Mouse (Mus musculus): Measurements from ENCODE around the gene Lsamp. TPM values are rescaled to one million over a fixed set of nuclear protein-coding genes. Genes with fewer than 3 reads are reported as not detected.

The Lsamp gene
- total RNA-seq, 4 experiments from 2014 or later = 9.0 to 20.8 (median 14.2) TPM

DNA sequence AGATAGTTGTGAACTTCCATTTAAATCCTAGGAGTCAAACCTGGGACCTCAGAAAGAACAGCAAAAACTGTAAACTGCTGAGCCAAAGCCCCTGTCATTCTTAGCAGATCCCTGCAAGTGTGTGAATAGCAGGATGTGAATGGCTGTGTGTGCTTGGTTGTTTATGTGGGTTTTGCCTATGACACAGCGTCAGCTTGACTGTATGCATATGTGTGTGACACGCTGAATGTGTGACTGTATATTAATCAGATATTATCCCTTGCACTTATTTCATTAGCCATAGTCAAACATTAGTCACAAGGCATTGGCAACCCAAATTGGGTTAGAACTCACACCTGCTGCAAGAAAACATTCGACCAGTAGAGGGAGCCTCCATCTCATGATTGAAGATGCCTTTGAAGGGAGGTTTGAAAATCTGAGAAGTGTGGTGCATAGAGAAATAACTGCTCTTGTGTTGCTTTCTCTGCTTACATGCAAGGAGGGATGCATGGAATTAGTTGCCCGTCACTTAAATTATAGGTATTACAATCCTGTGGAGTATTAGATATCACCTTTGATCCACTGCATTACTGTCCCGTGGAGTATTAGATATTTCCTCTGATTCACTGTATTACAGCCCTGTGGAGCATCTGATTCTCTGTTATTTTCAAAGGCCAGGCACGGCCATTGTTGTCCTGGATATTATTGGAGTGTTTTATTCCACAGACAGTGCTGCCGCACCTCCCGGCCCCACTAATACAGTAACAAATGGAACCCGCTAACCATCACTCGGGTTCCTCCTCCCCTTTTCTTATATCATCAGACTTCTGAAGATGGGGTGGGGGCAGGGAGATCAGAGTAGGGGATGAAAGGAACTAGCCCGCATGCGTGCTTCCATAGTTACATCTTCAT lies 1274.2 kb downstream of the Lsamp start:
- peak; percentile 4 for DNase-seq

DNA sequence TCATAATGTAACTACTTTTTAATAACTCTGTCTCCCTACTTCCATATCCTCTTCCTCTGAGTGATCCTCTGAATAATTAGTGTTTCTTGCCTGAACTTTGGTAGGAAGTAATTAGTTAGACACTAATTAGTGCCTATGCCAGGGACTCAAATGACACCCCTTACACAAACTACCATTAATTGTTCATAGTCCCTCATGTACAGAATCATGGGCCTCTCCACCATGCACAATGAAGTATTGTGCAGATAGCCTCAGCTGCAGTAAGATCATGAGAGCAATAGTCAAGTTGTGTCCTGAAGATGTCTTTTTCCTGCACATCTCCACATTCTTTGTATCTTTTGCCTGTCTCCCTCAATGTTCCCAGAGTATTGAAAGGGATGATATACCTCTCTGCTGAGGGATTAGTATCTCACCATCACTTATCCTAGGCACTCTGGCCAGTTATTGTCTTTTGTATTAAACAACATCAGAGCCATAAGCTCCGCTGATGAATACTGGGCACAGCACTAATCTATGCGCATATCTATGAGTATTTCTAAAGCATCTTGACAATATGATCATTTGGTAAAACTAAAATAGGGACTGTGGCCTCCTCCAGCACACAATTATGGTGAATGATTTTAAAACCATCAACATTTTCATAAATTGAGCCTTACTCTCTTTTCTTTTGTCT lies 1292.0 kb downstream of the Lsamp start:
- no peak for DNase-seq

DNA sequence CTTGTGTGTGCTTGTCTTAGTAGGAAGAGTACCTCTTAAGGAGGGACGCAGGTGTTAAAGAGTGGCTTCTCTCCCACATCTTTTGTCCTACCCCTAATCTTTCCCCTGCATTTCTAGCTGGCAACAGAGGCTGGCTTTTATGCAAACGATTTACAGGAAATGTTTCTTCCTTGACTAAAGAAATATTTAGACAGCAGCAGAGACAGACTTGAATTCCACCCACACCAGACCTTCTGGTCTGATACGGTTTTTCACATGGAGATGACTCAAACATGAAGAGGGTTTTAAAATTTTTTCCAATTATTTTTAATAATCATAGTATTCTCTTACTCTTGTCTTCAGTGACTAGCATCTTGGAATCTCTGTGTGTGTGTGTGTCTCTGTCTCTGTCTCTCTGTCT lies 1333.8 kb downstream of the Lsamp start:
- DNase-seq = no peak

DNA sequence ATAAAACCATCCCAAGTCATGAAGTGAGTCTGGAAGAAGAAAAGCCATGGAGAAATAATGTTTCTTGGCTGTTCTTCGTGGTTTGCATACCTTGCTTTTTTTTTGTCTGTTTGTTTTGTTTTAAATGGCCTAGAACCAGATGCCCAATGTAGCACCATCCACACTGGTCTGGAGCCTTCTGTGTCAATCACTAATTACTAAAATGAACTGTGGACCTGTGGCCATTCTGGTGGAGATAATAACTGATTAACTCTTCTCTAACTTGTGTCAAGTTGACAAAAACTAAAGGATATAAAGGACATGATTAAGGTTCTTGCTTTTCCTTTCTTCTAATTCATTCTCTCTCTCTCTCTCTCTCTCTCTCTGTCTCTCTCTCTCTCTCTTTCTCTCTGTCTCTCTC lies 1359.3 kb downstream of the Lsamp start:
- no peak for DNase-seq

DNA sequence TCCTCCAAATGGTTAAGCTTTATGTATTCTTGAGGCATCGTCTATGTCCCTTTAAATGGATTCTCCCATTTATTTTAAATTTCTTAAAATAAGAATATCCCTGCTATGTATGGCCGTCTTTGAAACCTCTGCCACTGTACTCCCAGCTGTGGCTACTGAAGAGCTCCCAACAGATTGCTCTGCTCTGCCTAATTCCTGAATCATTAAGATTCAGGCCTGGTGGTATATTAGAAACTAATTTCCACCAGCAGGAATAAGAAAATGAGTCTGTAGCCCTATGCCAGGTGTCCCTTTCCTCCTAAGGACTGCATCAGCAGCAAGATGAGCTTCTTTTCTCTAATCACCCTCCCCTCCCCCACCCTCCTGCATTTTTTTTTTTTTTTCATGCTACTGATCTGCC lies 1381.0 kb downstream of the Lsamp start:
- no peak for DNase-seq

DNA sequence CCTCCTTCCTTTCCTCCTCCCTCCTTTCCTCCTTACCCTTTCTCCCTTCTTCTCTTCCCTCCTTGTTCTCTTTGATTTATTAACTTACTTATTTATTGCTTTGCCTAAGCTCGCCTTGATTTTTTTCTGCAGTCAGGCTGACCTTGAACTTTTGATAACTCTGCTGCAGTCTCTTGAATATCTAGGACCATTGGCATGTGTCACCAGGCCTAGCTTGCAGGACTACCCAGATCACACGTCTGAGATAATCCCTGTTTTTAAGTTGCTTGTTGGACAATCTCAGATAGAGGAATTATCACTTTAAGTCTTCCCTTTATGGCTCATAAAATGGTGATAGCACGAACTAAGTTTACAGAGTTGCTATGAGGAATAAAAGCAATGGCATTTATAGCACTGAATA lies 1399.5 kb downstream of the Lsamp start:
- peak; percentile 25 for DNase-seq

DNA sequence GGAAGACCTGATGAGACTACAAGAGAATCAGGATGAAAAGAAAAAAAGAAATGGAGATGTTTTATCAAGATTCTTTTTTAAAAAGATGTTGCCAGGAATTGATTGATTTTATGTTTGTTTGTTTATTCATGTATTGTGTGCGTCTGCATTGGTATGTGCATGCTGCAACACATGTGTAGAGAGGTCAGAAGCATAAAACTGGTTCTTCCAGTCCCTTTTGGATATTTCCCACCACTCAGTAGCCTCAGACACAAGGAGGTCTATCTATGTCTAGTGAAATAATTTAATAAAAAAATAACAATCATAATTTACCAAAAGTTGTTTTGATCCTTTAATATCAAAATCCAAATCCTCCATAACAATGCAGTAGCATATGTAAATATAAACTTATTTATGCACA lies 1400.1 kb downstream of the Lsamp start:
- DNase-seq = no peak

DNA sequence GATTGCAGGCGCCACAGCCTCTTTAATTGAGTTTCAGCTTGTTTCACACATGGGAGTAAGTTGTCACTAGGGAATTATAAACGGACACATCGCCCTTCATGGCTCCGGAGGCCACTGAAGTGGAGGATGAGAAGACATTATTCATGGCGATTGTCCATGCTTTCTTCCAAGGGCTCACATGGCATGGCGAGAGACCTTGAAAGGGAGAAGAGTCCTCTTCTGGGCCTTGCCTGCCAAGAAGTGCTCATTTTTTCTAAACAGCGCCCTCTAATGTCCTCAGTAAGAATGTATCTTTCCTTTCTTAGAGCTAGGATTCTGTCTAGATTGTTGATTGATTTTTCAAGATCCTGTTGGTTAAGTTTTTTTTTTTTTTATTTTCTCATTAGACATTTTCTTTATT lies 1424.7 kb downstream of the Lsamp start:
- DNase-seq = peak; percentile 9

DNA sequence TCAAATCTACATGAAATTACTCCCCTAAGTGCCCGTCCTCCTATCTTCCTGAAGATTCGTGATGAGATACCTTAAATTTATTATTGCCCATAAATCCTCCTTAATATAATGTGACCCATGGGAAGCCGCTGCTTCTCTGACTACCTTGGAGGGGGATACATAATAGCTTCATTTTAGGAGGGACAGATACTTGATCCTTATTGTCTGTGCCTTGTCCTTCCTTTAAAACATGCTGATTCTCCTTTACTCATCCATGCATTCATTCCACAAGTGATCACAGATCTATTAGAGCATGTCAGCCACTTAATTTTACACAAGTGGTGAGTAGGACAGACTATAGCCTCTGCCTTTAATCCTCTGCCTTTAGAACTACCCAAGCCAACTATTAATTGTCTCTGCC lies 1426.5 kb downstream of the Lsamp start:
- DNase-seq = no peak

DNA sequence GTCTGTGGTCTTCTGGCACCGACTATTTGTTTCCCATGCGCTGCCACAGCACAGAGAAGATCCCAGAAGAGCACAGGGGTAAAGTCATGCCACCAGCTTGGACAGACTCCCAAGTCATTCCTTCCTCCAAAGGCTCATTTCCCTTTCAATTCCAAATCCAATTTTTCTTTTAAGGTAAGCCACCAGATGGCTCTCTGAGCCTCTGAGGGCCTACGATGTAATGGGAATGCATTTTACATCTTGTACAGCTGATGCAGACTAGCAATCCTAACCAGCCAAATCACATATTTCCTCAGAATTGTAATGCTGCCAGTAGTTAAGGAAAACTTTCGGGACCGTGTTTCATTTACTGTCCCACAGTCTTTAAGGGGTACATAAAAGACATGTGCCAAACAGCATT lies 1433.2 kb downstream of the Lsamp start:
- no peak for DNase-seq

DNA sequence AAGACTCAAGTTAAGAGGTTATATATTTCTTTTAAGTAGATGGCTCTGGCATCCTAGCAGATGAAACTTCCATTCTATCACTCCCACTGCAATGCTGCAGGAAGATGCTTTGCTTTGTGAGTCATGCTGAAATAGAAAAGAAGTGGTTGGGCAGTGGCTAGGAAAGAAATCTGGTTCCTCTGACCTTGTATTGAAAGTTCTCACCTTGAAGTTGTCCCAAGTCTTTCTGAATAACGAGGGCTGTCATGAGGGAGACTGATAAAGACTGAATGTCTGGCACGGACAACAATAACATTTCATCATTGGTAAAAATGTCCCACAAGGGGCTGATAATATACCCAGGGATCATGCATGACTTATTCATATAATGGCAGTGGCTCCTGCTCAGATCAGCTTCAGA lies 1483.2 kb downstream of the Lsamp start:
- peak; percentile 10 for DNase-seq

DNA sequence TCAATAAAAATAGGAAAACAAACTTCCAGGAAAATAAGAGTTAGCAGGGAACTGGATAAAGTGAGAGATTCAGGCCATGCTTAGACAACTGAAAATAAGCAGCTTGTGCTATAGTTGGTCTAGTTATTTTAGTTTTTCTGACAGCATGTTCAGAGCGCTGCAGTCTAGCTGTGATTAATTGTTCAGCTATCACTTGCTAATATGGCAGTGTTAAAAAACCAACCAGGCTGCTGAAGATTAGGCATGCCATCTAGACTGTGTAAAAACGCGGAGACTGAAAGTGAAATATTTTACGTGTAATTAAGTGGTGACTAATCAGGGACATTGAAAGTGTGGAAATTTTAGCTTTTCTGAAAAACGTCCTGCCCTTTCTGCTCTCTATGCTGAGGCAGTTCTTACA lies 1494.5 kb downstream of the Lsamp start:
- DNase-seq = no peak

DNA sequence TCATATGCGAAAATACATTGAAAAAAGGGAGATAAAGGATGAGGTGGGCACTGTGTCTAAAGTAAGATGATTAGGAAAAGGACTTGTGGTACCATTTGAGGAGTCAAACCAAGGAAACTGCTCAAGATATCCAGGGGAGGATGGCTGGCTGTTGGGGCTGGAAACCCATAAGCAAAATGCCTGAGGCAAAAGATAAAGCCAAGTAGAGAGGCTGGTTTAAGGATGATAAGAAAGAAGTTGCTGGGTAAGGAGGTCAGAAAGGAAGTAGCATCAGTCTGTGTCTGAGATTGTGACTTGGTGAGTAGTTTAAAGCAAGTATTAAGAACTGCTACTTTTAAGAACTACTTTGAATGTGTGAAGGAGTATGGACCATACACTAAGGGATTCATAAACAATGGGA lies 1497.7 kb downstream of the Lsamp start:
- no peak for DNase-seq

DNA sequence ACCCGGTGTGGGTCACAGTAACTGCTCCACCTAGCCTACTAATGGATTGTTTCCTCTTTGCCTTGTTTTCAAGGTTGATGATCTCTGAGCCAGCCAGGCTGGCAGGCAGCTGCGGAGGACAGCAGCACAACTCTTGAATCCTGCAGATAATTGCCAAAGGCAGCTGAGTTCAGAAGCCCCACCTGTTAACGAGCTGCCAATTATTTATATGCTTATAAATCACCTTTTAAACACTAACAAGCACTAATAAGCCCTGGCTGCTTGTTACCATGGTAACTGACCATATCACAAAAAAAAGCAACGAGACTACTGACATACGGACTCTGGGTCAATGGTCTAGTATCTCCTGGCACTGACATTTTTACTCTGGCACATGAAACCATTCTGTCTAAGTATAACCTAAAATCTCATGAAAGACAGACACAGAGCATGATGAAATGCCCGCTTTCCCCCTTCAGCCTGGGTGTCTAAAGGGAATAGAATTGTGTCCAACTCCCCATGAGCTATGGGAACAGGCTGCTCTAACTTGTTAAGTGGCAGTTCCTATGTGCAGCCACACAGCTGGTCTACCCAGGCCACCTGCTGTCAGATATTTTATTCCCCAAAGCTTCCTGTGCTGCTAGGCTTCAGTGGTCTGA lies 1526.9 kb downstream of the Lsamp start:
- no peak for DNase-seq

DNA sequence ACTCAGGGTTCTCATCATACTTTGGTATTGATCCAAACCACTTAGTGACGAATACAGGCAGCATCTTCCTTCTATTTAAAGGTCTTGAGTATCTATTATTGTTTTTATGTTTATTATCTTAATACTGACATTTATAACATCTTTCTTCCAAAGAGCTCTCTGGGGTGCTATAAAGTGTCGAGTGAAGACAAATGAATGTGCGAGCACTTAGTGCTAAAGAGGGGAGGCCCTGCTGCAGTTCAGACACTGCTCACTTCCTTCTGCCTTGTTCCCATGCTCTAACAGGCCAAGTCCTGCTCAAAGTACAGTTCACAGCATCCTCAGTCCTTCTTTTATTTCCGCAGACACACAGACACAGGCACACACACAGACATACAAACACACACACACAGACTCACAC lies 1537.4 kb downstream of the Lsamp start:
- no peak for DNase-seq

DNA sequence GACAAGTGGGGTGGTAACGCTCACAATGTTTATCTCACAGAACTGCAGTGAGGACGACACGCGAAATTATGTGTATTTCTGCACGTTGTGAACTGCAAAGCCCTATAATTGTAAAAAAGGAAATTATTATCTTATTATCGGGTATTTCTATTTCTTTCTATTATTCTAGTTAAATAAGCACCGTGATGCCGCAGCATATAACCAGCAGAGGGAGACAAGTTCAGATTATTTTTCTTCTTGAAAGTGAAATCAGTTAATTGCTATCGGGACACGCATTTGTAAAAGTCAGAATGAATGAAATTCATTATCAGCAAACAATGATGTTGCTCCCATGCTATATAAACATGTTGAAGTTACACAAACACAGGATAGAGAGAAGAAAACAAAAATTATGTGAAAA lies 1540.1 kb downstream of the Lsamp start:
- DNase-seq = no peak

DNA sequence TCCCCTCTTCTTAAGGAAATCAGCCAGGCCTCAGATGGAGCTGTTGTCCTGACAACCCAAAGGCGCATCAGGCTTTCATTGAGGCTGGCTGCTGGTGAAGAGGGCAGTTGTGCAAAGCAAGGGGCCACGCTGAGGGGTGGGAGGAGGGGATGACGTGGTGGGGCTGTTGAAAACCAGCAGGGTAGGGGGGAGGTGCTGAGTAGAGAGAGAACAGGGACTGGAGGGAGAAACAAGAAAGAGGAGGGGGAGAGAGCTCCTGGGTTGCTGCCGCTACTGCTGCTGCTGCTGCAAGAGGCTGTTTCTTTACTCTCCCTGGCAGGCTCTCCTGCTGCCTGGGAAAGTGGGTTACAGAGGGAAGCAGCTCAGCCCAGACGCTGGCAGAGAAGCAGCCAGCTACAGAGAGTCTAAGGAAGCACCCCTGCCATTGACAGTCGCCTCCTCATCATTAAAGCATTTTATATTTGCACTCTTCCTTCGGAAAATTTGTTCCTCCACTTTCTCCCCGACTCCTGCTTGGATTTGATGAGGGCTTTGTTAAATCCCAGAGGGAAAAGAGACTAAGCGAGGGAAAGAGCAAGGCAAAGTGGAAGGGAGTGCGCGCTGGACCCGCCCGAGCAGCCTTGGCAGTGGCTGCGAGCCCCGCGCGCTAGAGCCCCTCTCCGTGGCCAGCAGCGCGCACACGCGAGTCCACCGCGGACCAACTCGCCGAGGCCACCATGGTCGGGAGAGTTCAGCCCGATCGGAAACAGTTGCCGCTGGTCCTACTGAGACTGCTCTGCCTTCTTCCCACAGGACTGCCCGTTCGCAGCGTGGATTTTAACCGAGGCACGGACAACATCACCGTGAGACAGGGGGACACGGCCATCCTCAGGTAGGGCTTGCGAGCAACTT lies 1548.7 kb downstream of the Lsamp start:
- no peak for DNase-seq

DNA sequence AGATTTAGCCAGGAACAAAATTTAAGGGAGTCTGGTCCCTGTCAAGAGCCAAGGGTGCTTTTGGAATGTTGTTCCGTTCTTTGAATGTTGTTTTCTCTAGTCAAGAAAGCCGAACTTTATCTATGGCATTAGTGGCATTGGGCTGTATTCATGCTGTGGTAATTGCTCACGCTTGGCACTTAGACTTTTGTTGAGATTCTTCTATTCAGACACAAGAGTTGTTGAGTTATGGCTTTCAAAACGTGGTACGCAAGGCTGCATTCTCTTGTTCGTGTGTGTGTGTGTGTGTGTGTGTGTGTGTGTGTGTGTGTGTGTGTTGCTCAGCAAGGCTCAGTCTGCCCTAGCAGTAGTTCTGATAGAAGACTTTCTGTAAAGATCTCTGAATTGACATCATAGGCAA lies 1549.5 kb downstream of the Lsamp start:
- no peak for DNase-seq

DNA sequence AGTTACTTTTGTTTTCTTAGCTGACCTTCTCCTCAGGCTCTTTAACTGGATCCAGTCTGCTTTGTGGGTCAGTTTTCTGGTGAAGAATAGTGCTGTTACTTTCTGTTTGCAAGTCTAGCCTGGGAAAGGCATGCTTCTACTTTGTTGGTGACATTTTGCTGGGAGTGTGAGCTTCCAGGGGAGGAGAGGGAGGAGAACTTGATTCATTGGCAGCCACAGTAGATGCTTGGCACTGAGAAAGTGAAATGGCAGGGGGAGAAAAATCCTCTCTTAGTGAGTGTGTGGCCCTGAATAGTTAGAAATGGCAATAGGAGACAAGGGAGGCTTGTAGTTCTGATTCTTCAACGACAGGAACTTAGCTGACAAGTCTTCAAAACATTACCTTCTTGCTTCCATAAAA lies 1551.6 kb downstream of the Lsamp start:
- no peak for DNase-seq

DNA sequence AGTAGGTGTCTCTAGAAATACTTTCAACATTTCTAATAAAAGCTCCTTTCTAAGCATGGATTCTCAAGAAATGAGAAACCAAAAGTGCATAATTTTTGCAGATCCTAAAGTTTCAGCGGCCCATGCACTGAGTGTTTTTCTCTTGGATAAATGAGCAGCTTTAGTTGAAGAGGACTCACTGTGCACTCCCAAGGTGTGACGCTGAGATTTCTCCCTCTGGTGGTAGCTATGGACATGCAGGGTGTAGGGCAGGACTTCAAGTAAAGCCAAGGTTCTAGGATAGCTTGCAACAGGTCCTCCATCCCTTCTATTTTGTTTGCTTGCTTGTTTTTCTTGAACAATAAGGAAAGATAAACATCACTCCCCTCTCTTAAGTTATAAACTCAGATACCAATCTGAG lies 1558.5 kb downstream of the Lsamp start:
- DNase-seq = no peak

DNA sequence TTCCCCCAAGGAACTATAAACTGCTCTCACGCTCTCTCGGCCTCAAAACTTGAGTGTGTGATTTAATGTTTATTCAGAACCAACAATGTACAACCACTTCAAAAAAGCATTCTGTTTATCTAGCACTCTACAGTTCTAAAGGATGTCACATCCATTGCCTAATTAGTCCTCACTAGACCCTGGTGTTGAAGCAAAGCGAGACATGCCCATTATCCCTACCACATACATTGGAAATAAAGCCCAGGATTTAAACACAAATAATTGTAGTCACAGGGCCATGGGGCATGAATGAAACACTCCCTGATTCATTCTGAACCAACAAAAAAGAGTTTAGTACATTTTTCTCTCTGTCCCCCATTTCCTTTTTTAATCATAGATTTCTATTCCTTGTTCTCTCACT lies 1567.0 kb downstream of the Lsamp start:
- DNase-seq = no peak

DNA sequence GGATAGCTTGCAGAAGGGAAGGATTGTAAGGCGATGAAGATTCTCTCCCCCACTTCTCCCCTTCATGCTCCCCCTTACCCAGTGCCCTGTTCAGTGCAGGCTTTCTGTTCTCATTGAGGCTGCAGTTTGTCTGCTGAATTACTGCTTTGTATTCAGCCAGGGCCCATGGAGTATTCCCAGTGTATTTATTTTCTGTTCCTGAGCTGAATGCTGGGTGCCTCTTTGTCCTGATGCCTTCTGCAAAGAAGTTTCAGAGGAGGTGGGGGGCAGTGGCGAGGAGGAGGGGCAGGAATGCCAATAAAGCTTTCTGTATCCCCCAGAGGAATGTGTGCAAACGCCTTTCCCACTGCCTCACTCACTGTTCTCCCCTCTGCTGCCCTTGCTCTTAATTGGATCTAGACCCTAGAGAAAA lies 1567.7 kb downstream of the Lsamp start:
- DNase-seq = no peak

DNA sequence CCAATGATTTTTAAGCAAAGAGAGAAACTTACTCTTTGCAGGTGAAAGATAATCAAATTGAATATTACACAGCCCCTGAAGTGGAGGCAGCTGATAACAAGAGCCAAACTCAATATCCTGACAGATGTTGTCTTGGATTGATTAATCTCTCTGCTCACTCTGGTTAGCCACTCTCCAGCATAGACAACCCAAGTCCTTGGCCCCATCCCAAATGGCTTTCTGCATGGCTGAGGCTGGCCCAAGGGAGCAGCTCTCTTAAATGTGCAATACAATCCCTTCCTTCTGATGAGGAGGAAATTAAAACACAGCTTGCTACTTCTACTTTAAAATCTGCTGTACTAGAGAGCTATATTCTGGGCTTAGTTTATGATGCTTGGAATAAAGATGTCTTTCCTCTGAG lies 1572.9 kb downstream of the Lsamp start:
- DNase-seq = no peak
